Comparison of ENCODE assay signal across 8 mouse cellular contexts in the genomic region with DNA sequence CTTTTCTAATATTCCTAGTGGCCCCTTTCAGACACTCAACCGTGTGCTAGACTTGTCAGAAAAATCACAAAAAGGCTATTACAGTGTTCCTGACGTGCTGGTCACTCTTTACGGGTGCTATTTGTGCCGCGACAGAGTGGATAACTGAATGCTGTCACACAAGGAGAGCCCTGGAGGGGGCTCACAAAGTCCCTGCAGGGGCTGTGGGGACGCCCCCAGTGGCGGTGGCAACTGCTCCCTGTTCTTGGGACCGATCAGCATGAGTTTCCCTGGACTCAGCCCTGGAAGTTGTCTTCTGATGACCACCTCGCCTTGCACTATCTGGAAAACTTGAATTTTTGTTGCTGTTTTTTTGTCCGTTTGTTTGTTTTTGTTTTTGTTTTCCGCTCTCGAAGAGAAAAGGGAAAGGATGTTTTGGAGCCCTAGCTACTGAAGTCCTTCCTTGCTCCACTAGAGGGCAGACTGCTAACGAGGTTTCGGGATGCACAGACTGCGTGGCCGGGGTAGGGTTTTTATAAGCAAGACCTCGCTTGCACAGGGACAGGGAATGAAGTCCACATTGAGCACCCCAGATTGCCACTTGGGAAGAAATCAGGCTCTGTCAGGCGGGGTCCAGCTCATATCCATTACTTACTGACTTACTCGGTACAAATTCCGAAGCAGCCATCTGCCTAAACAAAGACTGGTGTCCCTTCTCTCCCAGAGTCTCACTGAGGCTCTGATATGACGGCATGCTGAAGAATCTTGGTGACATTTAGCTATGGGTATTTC.
DNase-seq lines count a peak whose midpoint lies in the region; ATAC-seq and TF ChIP-seq lines count a peak whose summit lies in the region.

No protein-coding gene starts in this region.

- no peaks in the 10 kb centered on the region for H3K9me3 ChIP-seq in CH12.LX (replicated peaks; ENCODE audit: low read length)
- H3K9me3 ChIP-seq in heart, embryonic 15.5 days (replicated peaks), result no peaks in the 10 kb centered on the region
- H3K9me3 ChIP-seq in liver, embryonic 14.5 days (ENCODE audit: control insufficient read depth, low read length), result no peaks in the 10 kb centered on the region
- H3K9me3 ChIP-seq in neural tube, embryonic 12.5 days, result no peaks in the 10 kb centered on the region

- no peaks in the 10 kb centered on the region for H3K79me2 ChIP-seq in CH12.LX (replicated peaks; ENCODE audit: control insufficient read depth, extremely low read depth, insufficient read depth, poor library complexity, severe bottlenecking)

- dilution Hi-C loops in CH12.LX (cut with MboI; ENCODE audit: extremely low pct_ligation_motif_present, extremely low pct_unique_long_range_greater_than_20kb, low sequenced_read_pairs), result no loop called here

- WGBS in heart, embryonic 15.5 days, result 6% methylated on average over 21 of the region's 21 CpGs
- 8% methylated on average over 21 of the region's 21 CpGs for WGBS in liver, embryonic 14.5 days (ENCODE audit: insufficient replicate concordance)
- WGBS in neural tube, embryonic 12.5 days, result 3% methylated on average over 21 of the region's 21 CpGs

- TF ChIP-seq RAD21 in CH12.LX (IDR thresholded peaks at IDR 0.05; ENCODE audit: low read depth, low read length), result peak; percentile 78

- H3K4me3 ChIP-seq in CH12.LX (replicated peaks in 1 of 3; ENCODE audit: low read depth in 2 of 3, low read length in 2 of 3, poor library complexity in 1 of 3), result no peak overlapping the region
- H3K4me3 ChIP-seq in embryonic fibroblast, embryonic 13.5 days (ENCODE audit: insufficient read depth, low read length), result no peak overlapping the region; the same call in 1 of the 2 replicates
- peak overlapping the region; percentile 37 for H3K4me3 ChIP-seq in heart, embryonic 15.5 days
- no peak overlapping the region for H3K4me3 ChIP-seq in liver, embryonic 14.5 days (ENCODE audit: insufficient read depth in 1 of 2, low read depth in 2 of 2, low read length in 2 of 2)
- H3K4me3 ChIP-seq in neural tube, embryonic 12.5 days, result peak overlapping the region; percentile 20; the same call in 1 of the 2 replicates

- peak overlapping the region; percentile 73; the same call in 1 of the 2 replicates for H3K4me2 ChIP-seq in CH12.LX (ENCODE audit: insufficient read depth, low read depth, poor library complexity, severe bottlenecking)
- H3K4me2 ChIP-seq in heart, embryonic 15.5 days, result peak overlapping the region; percentile 61
- H3K4me2 ChIP-seq in liver, embryonic 14.5 days (ENCODE audit: low read depth), result peak overlapping the region; percentile 44
- H3K4me2 ChIP-seq in neural tube, embryonic 12.5 days (replicated peaks), result peak overlapping the region; percentile 53

- in situ Hi-C loops in CH12.LX (cut with MboI; ENCODE audit: low pct_ligation_motif_present, low pct_unique_long_range_greater_than_20kb, low sequenced_read_pairs), result no loop called here

- peak; percentile 48 to 82; a peak in 3 of 4 replicates for TF ChIP-seq CTCF in CH12.LX (conservative IDR thresholded peaks at IDR 0.05 in 1 of 2, IDR thresholded peaks at IDR 0.05 in 1 of 2; ENCODE audit: low read depth in 2 of 2, low read length in 2 of 2)
- TF ChIP-seq CTCF in embryonic fibroblast, embryonic 13.5 days (IDR thresholded peaks at IDR 0.05; ENCODE audit: borderline replicate concordance, insufficient read depth, low read length), result peak; percentile 76; the same call in 1 of the 2 replicates
- peak; percentile 82 for TF ChIP-seq CTCF in liver, embryonic 14.5 days (IDR thresholded peaks at IDR 0.05; ENCODE audit: low read depth)

- no peak overlapping the region for H3K9ac ChIP-seq in CH12.LX (ENCODE audit: insufficient read depth, low read depth)
- 0 out of 2 replicates have a peak overlapping the region, but pooled peaks have one; percentile 22 for H3K9ac ChIP-seq in heart, embryonic 15.5 days
- H3K9ac ChIP-seq in liver, embryonic 14.5 days (replicated peaks), result no peak overlapping the region
- peak overlapping the region; percentile 42; the same call in 1 of the 2 replicates for H3K9ac ChIP-seq in neural tube, embryonic 12.5 days

- 0 out of 2 replicates have a peak, but pooled peaks have one; percentile 56 for ATAC-seq in heart, embryonic 15.5 days (replicated peaks; ENCODE audit: insufficient number of reproducible peaks, insufficient read depth, low FRiP score, low read depth)
- no peak for ATAC-seq in liver, embryonic 14.5 days (ENCODE audit: insufficient read depth)
- peak; percentile 69; the same call in 1 of the 2 replicates for ATAC-seq in neural tube, embryonic 12.5 days (ENCODE audit: low FRiP score, low read depth)

- TF ChIP-seq EP300 in CH12.LX (IDR thresholded peaks at IDR 0.05; ENCODE audit: low read length), result no peak
- TF ChIP-seq EP300 in liver, embryonic 14.5 days (IDR thresholded peaks at IDR 0.05; ENCODE audit: low read depth), result no peak

- no peak for TF ChIP-seq POLR2A in CH12.LX (IDR thresholded peaks at IDR 0.05; ENCODE audit: low read depth, low read length)
- TF ChIP-seq POLR2A in embryonic fibroblast, embryonic 13.5 days (IDR thresholded peaks at IDR 0.05; ENCODE audit: low read depth, low read length), result no peak

- H3K36me3 ChIP-seq in CH12.LX (replicated peaks in 1 of 2; ENCODE audit: control insufficient read depth in 1 of 2, insufficient read depth in 1 of 2, low read length in 1 of 2), result no peaks in the 10 kb centered on the region
- H3K36me3 ChIP-seq in heart, embryonic 15.5 days, result no peaks in the 10 kb centered on the region
- H3K36me3 ChIP-seq in liver, embryonic 14.5 days (replicated peaks; ENCODE audit: control insufficient read depth, insufficient read depth, low read depth), result no peaks in the 10 kb centered on the region
- no peaks in the 10 kb centered on the region for H3K36me3 ChIP-seq in neural tube, embryonic 12.5 days

- peak; percentile 54 for DNase-seq in CH12.LX (ENCODE audit: extremely low read depth)
- DNase-seq in brain, adult 2 months (ENCODE audit: low read depth, low spot score), result peak; percentile 83
- DNase-seq in kidney, postnatal 14 days, result peak; percentile 78
- peak in 1 of 3 experiments; percentile 26 for DNase-seq in liver, embryonic 14.5 days (ENCODE audit: low read depth in 3 of 3, low spot score in 3 of 3)
- DNase-seq in thymus, postnatal 10 days (ENCODE audit: low spot score in 2 of 2), result peak; percentile 27 to 70

- H3K4me1 ChIP-seq in CH12.LX (ENCODE audit: control insufficient read depth in 1 of 2, insufficient read depth in 2 of 2), result peaks cover 7 to 14% of the 10 kb centered on the region in 2 experiments
- H3K4me1 ChIP-seq in embryonic fibroblast, embryonic 13.5 days (ENCODE audit: control insufficient read depth, insufficient read depth, low read length), result no peaks in the 10 kb centered on the region
- peaks cover 3% of the 10 kb centered on the region for H3K4me1 ChIP-seq in heart, embryonic 15.5 days (replicated peaks)
- H3K4me1 ChIP-seq in liver, embryonic 14.5 days (replicated peaks; ENCODE audit: control insufficient read depth in 2 of 2, insufficient read depth in 2 of 2, low read length in 1 of 2), result peaks cover 0 to 8% of the 10 kb centered on the region in 2 experiments; a peak in 3 of 4 replicates
- H3K4me1 ChIP-seq in neural tube, embryonic 12.5 days, result peaks cover 15% of the 10 kb centered on the region

- H3K27ac ChIP-seq in CH12.LX (ENCODE audit: insufficient read depth, low read depth), result no peak overlapping the region
- H3K27ac ChIP-seq in embryonic fibroblast, embryonic 13.5 days (ENCODE audit: insufficient read depth, low read length), result no peak overlapping the region
- no peak overlapping the region for H3K27ac ChIP-seq in heart, embryonic 15.5 days
- H3K27ac ChIP-seq in liver, embryonic 14.5 days, result no peak overlapping the region
- no peak overlapping the region for H3K27ac ChIP-seq in neural tube, embryonic 12.5 days

- H3K27me3 ChIP-seq in CH12.LX (replicated peaks), result no peaks in the 10 kb centered on the region
- H3K27me3 ChIP-seq in heart, embryonic 15.5 days, result peaks cover 25% of the 10 kb centered on the region
- no peaks in the 10 kb centered on the region; the same call in 1 of the 2 replicates for H3K27me3 ChIP-seq in liver, embryonic 14.5 days (ENCODE audit: control insufficient read depth, insufficient read depth, low read length)
- H3K27me3 ChIP-seq in neural tube, embryonic 12.5 days (replicated peaks), result 0 out of 2 replicates have a peak, but pooled peaks cover 12% of the 10 kb centered on the region

TF ChIP-seq in CH12.LX, 34 proteins besides CTCF, POLR2A, EP300 and RAD21:
- TF ChIP-seq CHD1 (IDR thresholded peaks at IDR 0.05; ENCODE audit: low read depth, low read length) (no peak), JUN (IDR thresholded peaks at IDR 0.05; ENCODE audit: insufficient read depth, low read depth, low read length) (no peak), PAX5 (IDR thresholded peaks at IDR 0.05; ENCODE audit: low read length) (no peak), RCOR1 (conservative IDR thresholded peaks at IDR 0.05; ENCODE audit: low read depth, low read length) (no peak), SMC3 (IDR thresholded peaks at IDR 0.05; ENCODE audit: low read depth, low read length) (peak; percentile 74), ETS1 (conservative IDR thresholded peaks at IDR 0.05; ENCODE audit: low read depth, low read length) (no peak), MXI1 (IDR thresholded peaks at IDR 0.05; ENCODE audit: low read depth, low read length) (no peak)

Comparison
In these comparisons a context has a peak if more than half of its experiments do, and no peak if none do; other contexts are left out.
1. H3K4me3 ChIP-seq: peak in heart, embryonic 15.5 days (single experiment) and neural tube, embryonic 12.5 days (single experiment); none in CH12.LX (0 of 3), embryonic fibroblast, embryonic 13.5 days (single experiment) and liver, embryonic 14.5 days (0 of 2).
2. H3K9ac ChIP-seq: peak in heart, embryonic 15.5 days (single experiment) and neural tube, embryonic 12.5 days (single experiment); none in CH12.LX (single experiment) and liver, embryonic 14.5 days (single experiment).
3. Peak in every context shown above with its lines, with median percentiles within 50 percentile points of each other: H3K4me2 ChIP-seq and CTCF ChIP-seq.